Mouse (Mus musculus) 3T3-L1 (cell line): ENCODE data around the gene Evi5.

Experiments
- DNase-seq: peaks from one replicate; pipeline ENCODE4 v3.0.0-alpha.2; 2015; ENCODE audit warnings: low read depth, low spot score

The Evi5 gene

GRCm38 (mm10) chr5:107749229-107749916 lies 125.5 kb downstream of the Evi5 start:
- peak; percentile 92 for DNase-seq

GRCm38 (mm10) chr5:107739023-107739422 lies 135.9 kb downstream of the Evi5 start:
- no peak for DNase-seq

GRCm38 (mm10) chr5:107738296-107738695 lies 136.6 kb downstream of the Evi5 start:
- no peak for DNase-seq

- DNase-seq = no peak
Observed at GRCm38 (mm10) chr5:107736171-107736570, 138.7 kb downstream of the Evi5 start.

- no peak for DNase-seq
Observed at GRCm38 (mm10) chr5:107731844-107732243, 143.1 kb downstream of the Evi5 start.

GRCm38 (mm10) chr5:107731408-107731807 lies 143.5 kb downstream of the Evi5 start:
- DNase-seq = no peak

- DNase-seq = no peak
Observed at GRCm38 (mm10) chr5:107727007-107727402, 147.9 kb downstream of the Evi5 start.

- no peak for DNase-seq
Observed at GRCm38 (mm10) chr5:107726281-107727006, 148.5 kb downstream of the Evi5 start.

- no peak for DNase-seq
Observed at GRCm38 (mm10) chr5:107725435-107726261, 149.3 kb downstream of the Evi5 start, which contains the start of gene Gfi1. Gene Gfi1 (minus strand): TSS chr5:107726036.

- no peak for DNase-seq
Observed at GRCm38 (mm10) chr5:107724661-107725434, 150.1 kb downstream of the Evi5 start.

- no peak for DNase-seq
Observed at GRCm38 (mm10) chr5:107723541-107724511, 151.1 kb downstream of the Evi5 start.

GRCm38 (mm10) chr5:107722661-107723532 lies 152.0 kb downstream of the Evi5 start:
- DNase-seq = no peak

GRCm38 (mm10) chr5:107721638-107722011 lies 153.3 kb downstream of the Evi5 start:
- DNase-seq = no peak

- DNase-seq = no peak
Observed at GRCm38 (mm10) chr5:107720991-107721637, 153.8 kb downstream of the Evi5 start.

GRCm38 (mm10) chr5:107720511-107720910 lies 154.4 kb downstream of the Evi5 start:
- no peak for DNase-seq

- no peak for DNase-seq
Observed at GRCm38 (mm10) chr5:107719786-107720185, 155.1 kb downstream of the Evi5 start.

- DNase-seq = no peak
Observed at GRCm38 (mm10) chr5:107719209-107719608, 155.7 kb downstream of the Evi5 start.

- no peak for DNase-seq
Observed at GRCm38 (mm10) chr5:107717871-107718361, 157.0 kb downstream of the Evi5 start.

- DNase-seq = no peak
Observed at GRCm38 (mm10) chr5:107711689-107712088, 163.2 kb downstream of the Evi5 start.
